Mouse (Mus musculus): ENCODE data around the gene Slc43a1.

DNA sequence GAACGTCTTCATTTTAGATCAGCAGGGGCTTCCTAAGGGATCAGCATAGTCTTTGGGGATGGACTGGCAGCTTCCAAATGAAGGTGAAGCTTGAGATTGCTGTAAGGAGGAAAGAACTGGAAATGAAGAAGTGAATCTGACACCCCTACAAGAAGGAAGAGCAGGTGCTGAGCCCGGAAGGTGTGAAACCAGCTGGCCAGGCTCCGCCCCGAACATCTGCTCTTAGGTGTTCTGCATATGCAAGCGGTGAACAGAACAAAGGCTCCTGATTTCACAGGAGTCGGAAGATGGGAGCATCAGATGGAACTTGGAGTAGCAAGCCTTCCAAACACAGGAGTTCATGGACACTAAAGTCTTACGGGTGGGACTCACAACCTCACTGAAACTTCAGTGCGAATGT is 1.5 kb upstream of the Slc43a1 start:
- TF ChIP-seq POLR2A (IDR thresholded peaks at IDR 0.05; ENCODE audit: low read depth, low read length) (no peak), CTCF (conservative IDR thresholded peaks at IDR 0.05; ENCODE audit: insufficient read depth, insufficient read length, low read depth, low read length) (no peak)
